Mouse (Mus musculus) neural tube, embryonic 13.5 days (tissue): Measurements from ENCODE around the gene Themis3. TPM values are rescaled to one million over a fixed set of nuclear protein-coding genes. Genes with fewer than 3 reads are reported as not detected.

Source experiments
- ATAC-seq: fragments of 200-750 bp; cut with Nextera tagmentation; 2 replicates; pipeline ENCODE4 v1.8.0; 2017; ENCODE audit warnings: low read depth, mild to moderate bottlenecking, moderate TSS enrichment, moderate library complexity
- H3K27ac ChIP-seq: fragments of 300-500 bp; sonication (generic); replicated peaks from 2 replicates; pipeline ENCODE4 v1.5.1; 2015; ENCODE audit warnings: moderate library complexity, mild to moderate bottlenecking, inconsistent platforms
- H3K27me3 ChIP-seq: fragments of 300-500 bp; sonication (generic); 2 replicates; pipeline ENCODE4 v1.6.1; 2015; ENCODE audit warnings: mild to moderate bottlenecking, inconsistent platforms
- H3K36me3 ChIP-seq: fragments of 300-500 bp; sonication (generic); 2 replicates; pipeline ENCODE4 v1.6.1; 2015; ENCODE audit warnings: mild to moderate bottlenecking, inconsistent platforms
- H3K4me1 ChIP-seq: fragments of 300-500 bp; sonication (generic); replicated peaks from 2 replicates; pipeline ENCODE4 v1.6.1; 2015; ENCODE audit warnings: inconsistent platforms
- H3K4me2 ChIP-seq: fragments of 300-500 bp; sonication (generic); 2 replicates; pipeline ENCODE4 v1.6.1; 2015; ENCODE audit warnings: inconsistent platforms, mild to moderate bottlenecking, moderate library complexity
- H3K4me3 ChIP-seq: fragments of 300-500 bp; sonication (generic); 2 replicates; pipeline ENCODE4 v1.5.1; 2015; ENCODE audit warnings: mild to moderate bottlenecking, inconsistent platforms
- H3K9ac ChIP-seq: fragments of 300-500 bp; sonication (generic); 2 replicates; pipeline ENCODE4 v1.6.1; 2015; ENCODE audit warnings: moderate library complexity, mild to moderate bottlenecking, inconsistent platforms
- H3K9me3 ChIP-seq: fragments of 300-500 bp; sonication (generic); 2 replicates; pipeline ENCODE4 v1.6.1; 2016; ENCODE audit warnings: inconsistent platforms
- WGBS: fragments of 180-500 bp; shearing (Covaris S2); methylation state at CpG from one replicate; pipeline ENCODE4 v1.1.7; 2015; 5-methylcytosine and 5-hydroxymethylcytosine counted together
- polyA plus RNA-seq: library from polyadenylated mRNA; unstranded; fragments of >200 nt; fragmentation: Nextera tagmentation; extraction: Ambion mirVana; gene quantifications from 2 replicates; pipeline ENCODE4 v1.2.1, GENCODE M21; 2015

Gene Themis3
- polyA plus RNA-seq, 1 experiment from 2014 or later: not detected

GRCm38 (mm10) chr17:66586078-66586477 is 8.3 kb downstream of the Themis3 start:
- Histone ChIP-seq H3K9me3 (no peaks in the 10 kb centered on the region), H3K27me3 (no peaks in the 10 kb centered on the region), H3K4me2 (no peak overlapping the region), H3K4me3 (no peak overlapping the region), H3K36me3 (no peaks in the 10 kb centered on the region), H3K4me1 (no peaks in the 10 kb centered on the region), H3K9ac (no peak overlapping the region), H3K27ac (no peak overlapping the region)
- no peak for ATAC-seq
- WGBS: 83% methylated on average over 13 of the region's 13 CpGs

DNA sequence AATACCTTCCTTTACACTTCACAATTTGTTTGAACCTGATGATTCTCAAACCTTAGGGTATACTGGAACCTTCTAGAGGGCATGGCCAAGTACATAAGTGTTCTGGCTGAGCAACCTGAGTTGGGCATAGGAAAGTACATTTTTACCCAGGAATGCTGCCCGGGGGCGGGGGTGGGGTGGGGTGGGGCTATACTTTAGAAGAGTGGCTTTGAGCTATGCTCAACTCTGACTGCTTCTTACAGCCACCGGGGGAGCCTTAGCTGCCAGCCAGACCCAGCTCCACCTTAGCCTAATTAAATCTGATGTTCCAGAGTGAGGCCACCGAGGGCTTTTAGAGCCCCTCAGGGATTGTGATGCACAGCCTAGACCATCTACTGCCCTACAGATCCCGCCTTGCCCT is 13.4 kb downstream of the Themis3 start:
- H3K4me2 ChIP-seq: no peak overlapping the region
- no peak overlapping the region for H3K4me3 ChIP-seq
- H3K27ac ChIP-seq: no peak overlapping the region
- ATAC-seq: no peak
- peaks cover 7% of the 10 kb centered on the region for H3K4me1 ChIP-seq
- 72% methylated on average over 5 of the region's 5 CpGs for WGBS
- no peaks in the 10 kb centered on the region for H3K9me3 ChIP-seq
- no peaks in the 10 kb centered on the region for H3K27me3 ChIP-seq
- H3K9ac ChIP-seq: no peak overlapping the region
- H3K36me3 ChIP-seq: no peaks in the 10 kb centered on the region

DNA sequence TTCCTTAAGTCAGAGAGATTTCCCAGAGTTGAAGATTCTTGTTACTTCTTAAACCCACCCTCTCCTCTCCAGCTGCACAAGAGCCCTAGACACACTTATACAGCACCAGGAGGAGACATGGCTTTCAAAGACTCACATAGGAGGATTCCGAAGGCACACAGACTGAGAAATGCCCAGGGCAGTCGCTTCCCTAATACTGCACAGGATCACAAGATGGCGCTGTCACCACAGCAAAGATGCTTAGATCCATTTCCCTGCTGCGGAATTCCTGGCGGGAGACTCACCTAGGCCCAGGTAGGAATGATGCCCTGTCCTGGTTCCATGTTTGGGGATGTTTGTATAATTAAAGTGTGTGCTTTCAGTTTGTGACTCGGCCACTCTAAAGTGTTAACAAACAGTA is 16.4 kb downstream of the Themis3 start:
- Histone ChIP-seq H3K4me3 (no peak overlapping the region), H3K4me1 (peaks cover 7% of the 10 kb centered on the region), H3K27me3 (no peaks in the 10 kb centered on the region), H3K9me3 (no peaks in the 10 kb centered on the region), H3K9ac (no peak overlapping the region), H3K4me2 (no peak overlapping the region), H3K27ac (0 out of 2 replicates have a peak overlapping the region, but pooled peaks have one; percentile 28), H3K36me3 (no peaks in the 10 kb centered on the region)
- ATAC-seq: peak; percentile 67
- WGBS: 16% methylated on average over 6 of the region's 6 CpGs

DNA sequence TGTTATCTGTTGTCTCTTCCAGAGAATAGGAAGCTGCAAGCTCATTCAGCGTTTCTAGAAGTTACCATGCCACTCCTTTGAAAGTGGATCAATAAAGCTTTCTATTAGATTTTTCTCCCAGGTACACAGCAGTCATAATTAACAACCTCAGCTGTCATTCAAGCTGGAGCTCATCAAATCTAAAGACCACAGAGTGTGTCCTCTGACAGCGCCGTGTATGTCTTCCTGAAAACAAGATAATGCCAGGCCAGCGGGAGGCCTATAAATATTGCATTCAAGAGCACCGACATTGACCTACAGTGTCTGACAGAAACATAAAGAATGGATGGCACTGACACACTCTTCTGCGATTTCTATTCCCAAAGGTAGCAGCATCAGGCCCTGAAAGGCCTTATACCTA is 16.9 kb downstream of the Themis3 start:
- Histone ChIP-seq H3K4me3 (no peak overlapping the region), H3K9ac (no peak overlapping the region), H3K27me3 (no peaks in the 10 kb centered on the region), H3K4me2 (no peak overlapping the region), H3K27ac (0 out of 2 replicates have a peak overlapping the region, but pooled peaks have one; percentile 28), H3K36me3 (no peaks in the 10 kb centered on the region), H3K4me1 (peaks cover 7% of the 10 kb centered on the region), H3K9me3 (no peaks in the 10 kb centered on the region)
- ATAC-seq: peak; percentile 25; the same call in 1 of the 2 replicates
- 38% methylated on average over 6 of the region's 6 CpGs for WGBS

DNA sequence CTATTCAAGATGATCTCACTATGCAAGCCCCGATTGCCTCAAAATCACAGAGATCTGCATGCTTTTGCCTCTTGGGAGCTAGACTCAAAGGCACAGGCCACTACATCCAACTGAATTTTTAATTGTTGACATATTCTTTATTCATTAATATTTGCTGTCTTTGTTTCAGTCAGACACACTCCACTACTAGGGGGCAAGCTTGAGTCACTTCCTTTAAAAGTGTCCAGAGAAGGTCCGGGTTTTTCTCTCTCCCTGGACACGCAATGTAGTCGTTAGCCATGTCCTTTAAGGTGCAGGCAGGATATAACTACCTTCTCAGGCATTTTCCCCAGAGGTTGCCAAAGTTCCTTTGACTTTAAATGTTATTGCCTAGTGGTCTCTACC is 21.8 kb downstream of the Themis3 start:
- no peak overlapping the region for H3K9ac ChIP-seq
- H3K4me3 ChIP-seq: no peak overlapping the region
- H3K27me3 ChIP-seq: no peaks in the 10 kb centered on the region
- no peak for ATAC-seq
- H3K4me1 ChIP-seq: peaks cover 5% of the 10 kb centered on the region
- WGBS: 81% methylated on average over 4 of the region's 4 CpGs
- H3K4me2 ChIP-seq: no peak overlapping the region
- no peaks in the 10 kb centered on the region for H3K9me3 ChIP-seq
- H3K36me3 ChIP-seq: no peaks in the 10 kb centered on the region
- H3K27ac ChIP-seq: no peak overlapping the region

- Histone ChIP-seq H3K4me1 (no peaks in the 10 kb centered on the region), H3K9ac (no peak overlapping the region), H3K27ac (no peak overlapping the region), H3K4me2 (no peak overlapping the region), H3K4me3 (no peak overlapping the region), H3K36me3 (no peaks in the 10 kb centered on the region), H3K27me3 (no peaks in the 10 kb centered on the region), H3K9me3 (no peaks in the 10 kb centered on the region)
- 81% methylated on average over 11 of the region's 11 CpGs for WGBS
- ATAC-seq: no peak
Observed at GRCm38 (mm10) chr17:66571860-66572676, 22.4 kb downstream of the Themis3 start.

DNA sequence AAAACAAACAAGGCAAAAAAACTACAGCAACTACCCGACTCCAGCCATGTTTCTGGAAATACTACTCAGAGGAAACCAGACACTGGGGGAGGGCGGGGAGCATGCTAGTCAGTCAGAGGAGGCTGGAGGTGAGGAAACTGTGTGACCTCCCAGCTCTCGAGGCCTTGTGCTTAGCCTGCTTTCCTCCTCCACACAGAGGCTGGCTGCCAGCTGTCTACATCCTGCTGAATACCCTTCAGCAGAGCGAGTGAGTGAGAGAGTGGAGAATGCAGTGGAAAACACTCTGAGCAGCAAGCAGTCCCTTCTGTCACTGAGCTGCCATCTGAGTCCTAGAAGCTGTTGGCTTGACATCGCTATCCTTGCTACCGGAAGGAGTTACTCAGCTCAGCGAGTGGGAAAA is 30.2 kb downstream of the Themis3 start:
- ATAC-seq: no peak
- Histone ChIP-seq H3K4me1 (no peaks in the 10 kb centered on the region), H3K27me3 (no peaks in the 10 kb centered on the region), H3K9me3 (no peaks in the 10 kb centered on the region), H3K9ac (no peak overlapping the region), H3K4me3 (no peak overlapping the region), H3K36me3 (no peaks in the 10 kb centered on the region), H3K4me2 (no peak overlapping the region), H3K27ac (no peak overlapping the region)
- WGBS: 79% methylated on average over 7 of the region's 7 CpGs

DNA sequence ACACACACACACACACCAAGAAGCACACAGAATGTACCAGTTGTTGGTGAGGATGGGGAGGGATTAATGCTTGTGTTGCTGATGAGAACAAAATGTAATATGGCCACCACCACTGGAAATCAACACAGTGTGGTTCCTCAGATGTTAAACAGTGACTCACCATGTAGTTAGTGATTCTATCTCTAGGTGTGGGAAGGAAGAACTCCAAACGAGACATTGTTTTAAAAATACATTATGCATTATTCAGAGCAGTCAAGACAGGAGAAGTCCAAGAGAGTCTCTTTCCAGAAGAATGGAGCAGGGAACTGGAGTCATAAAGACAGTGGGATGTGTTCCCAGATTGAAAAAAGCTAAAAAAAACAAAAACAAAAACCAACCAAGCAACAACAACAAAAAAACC is 30.9 kb downstream of the Themis3 start:
- Histone ChIP-seq H3K4me3 (no peak overlapping the region), H3K36me3 (no peaks in the 10 kb centered on the region), H3K27me3 (no peaks in the 10 kb centered on the region), H3K9me3 (no peaks in the 10 kb centered on the region), H3K4me1 (no peaks in the 10 kb centered on the region), H3K9ac (no peak overlapping the region), H3K4me2 (no peak overlapping the region), H3K27ac (no peak overlapping the region)
- no peak for ATAC-seq
- 66% methylated on average over 1 of the region's 1 CpGs for WGBS

GRCm38 (mm10) chr17:66561380-66561779 is 33.0 kb downstream of the Themis3 start:
- WGBS: 80% methylated on average over 2 of the region's 2 CpGs

DNA sequence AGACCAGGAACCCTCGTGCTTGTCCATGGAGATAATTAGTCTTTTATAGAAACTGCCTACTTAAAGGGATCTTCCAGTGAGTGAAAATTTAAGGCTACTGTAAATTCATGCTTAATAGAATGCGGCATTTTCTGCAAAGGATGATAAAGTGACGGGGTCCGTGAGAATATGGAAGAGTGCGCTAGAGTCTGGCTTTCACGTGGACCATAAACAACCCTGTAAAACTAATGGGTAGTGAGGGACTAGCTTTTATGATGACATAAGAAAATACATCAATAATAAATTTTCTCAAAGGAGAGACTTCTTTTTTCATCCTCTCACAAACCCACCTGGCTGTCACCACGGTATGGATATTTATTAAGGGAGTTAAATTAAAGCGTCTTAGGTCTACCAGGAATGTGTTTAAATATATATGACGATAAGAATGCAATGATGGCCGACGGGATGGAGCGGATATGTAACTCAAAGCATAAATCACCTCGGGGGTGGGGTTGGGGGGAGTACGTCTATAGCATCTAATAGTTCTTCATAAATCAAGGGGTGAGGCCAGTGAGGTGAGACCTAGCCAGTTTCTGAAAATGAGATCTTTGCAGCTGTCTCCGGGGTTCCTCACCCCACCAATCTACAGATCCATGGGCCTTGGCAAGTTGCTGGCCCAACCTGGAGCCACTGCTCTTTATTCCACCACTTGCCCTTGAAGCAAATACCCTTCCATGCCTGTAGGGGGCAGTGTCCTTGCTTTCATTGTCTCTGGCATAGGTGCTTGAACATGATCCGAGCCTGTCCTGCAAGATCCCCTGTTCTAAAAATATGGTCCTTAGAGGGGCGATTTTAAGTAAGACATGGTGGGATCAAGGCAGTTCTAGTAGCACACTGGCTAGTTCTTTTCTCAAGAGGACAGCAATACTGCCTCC is 35.8 kb downstream of the Themis3 start:
- Histone ChIP-seq H3K36me3 (no peaks in the 10 kb centered on the region), H3K4me3 (no peak overlapping the region), H3K9ac (no peak overlapping the region), H3K27me3 (no peaks in the 10 kb centered on the region), H3K4me2 (no peak overlapping the region), H3K27ac (no peak overlapping the region), H3K9me3 (no peaks in the 10 kb centered on the region), H3K4me1 (no peaks in the 10 kb centered on the region)
- ATAC-seq: peak; percentile 77
- 73% methylated on average over 17 of the region's 17 CpGs for WGBS

More at GRCm38 (mm10) chr17:66561380-66561779, 33.0 kb downstream of the Themis3 start:
- Histone ChIP-seq H3K9me3 (no peaks in the 10 kb centered on the region), H3K9ac (no peak overlapping the region), H3K27ac (no peak overlapping the region), H3K4me2 (no peak overlapping the region), H3K4me3 (no peak overlapping the region), H3K36me3 (no peaks in the 10 kb centered on the region), H3K27me3 (no peaks in the 10 kb centered on the region), H3K4me1 (no peaks in the 10 kb centered on the region)
- no peak for ATAC-seq

DNA sequence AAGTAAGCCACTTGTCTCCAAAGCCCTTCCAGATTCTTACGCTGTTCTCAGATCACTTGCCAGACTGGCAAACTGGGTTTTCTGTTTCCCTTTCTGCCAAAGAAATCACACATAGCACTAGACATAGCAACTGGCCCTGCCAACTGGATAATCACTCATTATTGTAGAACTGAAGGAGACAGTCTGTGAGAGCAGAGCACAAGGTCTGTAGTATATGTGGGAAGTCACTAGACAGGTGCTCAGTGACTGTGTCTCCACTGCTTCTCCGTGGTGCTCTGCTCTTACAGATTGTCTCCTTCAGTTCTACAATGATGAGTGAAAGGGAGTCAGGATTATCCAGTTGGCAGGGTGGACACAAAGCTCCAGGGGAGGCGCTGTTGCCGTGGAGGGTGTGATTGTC is 41.7 kb downstream of the Themis3 start:
- no peak for ATAC-seq
- H3K27me3 ChIP-seq: no peaks in the 10 kb centered on the region
- H3K9me3 ChIP-seq: no peaks in the 10 kb centered on the region
- no peak overlapping the region for H3K9ac ChIP-seq
- no peak overlapping the region for H3K27ac ChIP-seq
- no peak overlapping the region for H3K4me3 ChIP-seq
- H3K36me3 ChIP-seq: no peaks in the 10 kb centered on the region
- H3K4me1 ChIP-seq: no peaks in the 10 kb centered on the region
- WGBS: 83% methylated on average over 4 of the region's 4 CpGs
- no peak overlapping the region for H3K4me2 ChIP-seq

DNA sequence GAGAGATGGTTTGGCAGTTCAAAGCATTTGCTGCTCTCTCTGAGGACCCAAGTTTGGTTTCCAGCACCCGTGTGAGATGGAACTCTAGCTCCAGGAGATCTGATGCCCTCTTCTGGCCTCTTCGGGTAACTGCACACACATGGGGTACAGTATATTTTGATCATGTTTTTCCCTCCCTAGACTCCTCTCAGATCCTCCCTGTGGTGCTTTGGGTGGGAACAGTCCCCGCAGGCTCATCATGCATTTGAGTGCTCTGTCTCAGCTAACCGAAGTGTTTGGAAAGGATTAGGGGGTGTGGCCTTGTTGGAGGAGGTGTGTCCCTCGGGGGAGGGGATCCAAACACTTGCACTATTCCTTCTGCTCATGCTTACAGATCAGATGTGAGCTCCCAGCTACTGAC is 43.9 kb downstream of the Themis3 start:
- no peak overlapping the region for H3K4me3 ChIP-seq
- no peaks in the 10 kb centered on the region for H3K4me1 ChIP-seq
- no peak overlapping the region for H3K27ac ChIP-seq
- H3K9me3 ChIP-seq: no peaks in the 10 kb centered on the region
- no peaks in the 10 kb centered on the region for H3K27me3 ChIP-seq
- ATAC-seq: no peak
- WGBS: 95% methylated on average over 5 of the region's 5 CpGs
- H3K9ac ChIP-seq: no peak overlapping the region
- no peak overlapping the region for H3K4me2 ChIP-seq
- H3K36me3 ChIP-seq: no peaks in the 10 kb centered on the region
